Mouse (Mus musculus): ENCODE measurements around the gene Igll1.
"Not testable (repeated sequence)": the region's sequence is repeated elsewhere in the genome, so short reads cannot be mapped to it uniquely, and the experiment has no call there.

Igll1 gene

GRCm38 (mm10) chr16:16863978-16864377 lies at the start of gene Igll1:
Gene Igll1, minus strand, starts transcription at chr16:16863985.
- no peak for DNase-seq

DNA sequence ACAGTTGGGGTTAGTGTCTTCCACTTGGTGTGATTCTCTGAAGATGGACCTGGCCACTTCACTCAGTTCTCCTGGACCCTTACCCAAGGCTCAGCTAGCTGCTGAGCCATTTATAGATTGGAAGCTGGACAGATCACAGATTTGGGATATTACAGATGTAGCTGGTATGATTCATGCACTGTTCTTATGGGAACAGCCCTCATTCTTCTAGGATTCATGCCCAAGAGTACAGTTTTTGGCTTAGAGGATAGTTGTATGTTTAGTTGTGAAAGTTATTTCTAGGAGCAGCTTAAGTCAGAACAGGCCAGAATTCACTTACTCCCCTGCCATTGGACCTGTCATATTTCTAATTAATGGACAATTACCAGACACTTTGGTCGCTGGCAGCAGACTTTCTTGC lies 49.7 kb upstream of the Igll1 start:
- DNase-seq, result no peak

DNA sequence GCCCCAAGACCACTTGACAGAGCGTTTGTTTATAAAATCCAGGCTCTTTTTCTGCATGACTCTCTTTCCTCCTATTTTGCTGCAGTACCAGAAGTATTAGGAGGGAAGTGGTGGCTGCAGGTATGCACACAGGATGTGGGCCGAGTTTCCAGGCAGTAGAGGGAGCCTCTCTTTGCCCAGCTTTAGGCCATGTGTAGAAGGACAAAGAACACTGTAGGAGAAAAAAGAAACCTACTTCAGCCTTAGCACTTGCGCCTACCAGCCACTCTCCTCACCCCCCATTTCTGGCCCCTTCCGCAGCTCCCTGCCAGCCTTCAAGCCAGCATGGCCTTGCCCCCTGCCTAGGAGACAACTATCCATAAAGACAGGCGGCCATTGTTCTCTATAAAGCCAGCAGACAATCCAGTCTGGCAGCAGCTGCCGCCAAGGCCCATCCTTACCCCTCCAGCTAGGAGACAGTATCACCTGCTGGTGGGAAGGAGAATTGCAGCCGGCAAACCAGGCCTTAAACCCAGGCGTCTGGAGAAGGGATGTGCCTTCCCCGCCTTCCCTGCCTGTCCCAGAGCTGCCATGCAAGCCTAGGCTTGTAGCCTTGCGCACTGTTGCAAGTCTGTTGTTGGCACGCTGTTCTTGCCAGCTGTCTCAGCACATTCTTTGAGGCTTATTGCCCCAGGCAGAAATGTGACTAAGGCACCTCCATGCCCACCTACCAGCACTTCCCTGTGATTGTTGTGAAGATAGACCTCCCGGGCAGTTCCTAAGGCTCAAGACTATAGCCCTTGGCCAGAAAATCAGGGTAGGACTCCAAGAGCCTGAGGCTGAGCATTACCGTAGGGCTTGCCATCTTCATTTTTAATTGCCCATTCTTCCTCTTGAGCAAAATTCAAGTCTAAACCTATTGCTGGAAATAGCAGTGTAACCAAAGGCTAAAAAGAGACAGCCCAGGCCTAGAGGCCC lies 48.1 kb upstream of the Igll1 start:
- peak; percentile 79 for DNase-seq

- DNase-seq, result peak; percentile 86
These were observed 44.0 kb upstream of the Igll1 start for GRCm38 (mm10) chr16:16907799-16908198.

DNA sequence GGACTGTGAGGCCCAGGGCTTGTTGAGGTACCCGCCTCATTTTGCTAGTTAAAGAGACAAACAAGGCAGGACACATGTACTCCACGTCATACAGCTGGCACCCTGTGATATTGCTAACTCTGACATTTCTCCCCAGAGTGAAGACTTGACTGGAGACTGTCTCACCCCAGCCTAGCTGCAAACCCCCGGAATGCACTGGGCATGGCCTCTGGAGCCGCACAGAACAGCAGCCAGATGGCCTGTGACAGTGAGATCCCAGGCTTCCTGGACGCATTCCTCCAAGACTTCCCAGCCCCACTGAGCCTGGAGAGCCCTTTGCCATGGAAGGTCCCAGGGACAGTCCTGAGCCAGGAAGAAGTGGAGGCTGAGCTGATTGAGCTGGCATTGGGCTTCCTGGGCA lies 39.4 kb upstream of the Igll1 start:
- DNase-seq, result no peak

DNA sequence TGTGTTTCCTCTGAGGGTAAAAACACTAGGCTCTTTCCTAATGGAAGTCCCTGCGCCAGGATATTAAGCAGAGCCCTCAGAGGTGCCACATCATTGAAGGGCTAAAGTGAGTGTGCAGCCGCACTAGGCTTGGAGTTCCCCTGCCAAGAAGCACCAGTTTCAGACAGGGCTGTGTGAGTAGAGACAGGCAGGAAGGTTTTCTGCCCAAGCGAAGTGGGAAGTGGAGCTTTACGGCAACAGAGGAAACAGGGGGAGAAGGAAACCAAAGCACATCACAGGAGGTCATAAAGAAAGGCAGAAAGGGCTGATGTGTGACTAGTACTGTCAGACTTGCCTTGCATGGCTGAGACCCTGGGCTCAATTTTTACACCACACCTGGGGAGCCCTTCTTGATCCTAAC lies 38.5 kb upstream of the Igll1 start:
- no peak for DNase-seq

GRCm38 (mm10) chr16:16897056-16897584 lies 33.3 kb upstream of the Igll1 start:
- no peak for DNase-seq

DNA sequence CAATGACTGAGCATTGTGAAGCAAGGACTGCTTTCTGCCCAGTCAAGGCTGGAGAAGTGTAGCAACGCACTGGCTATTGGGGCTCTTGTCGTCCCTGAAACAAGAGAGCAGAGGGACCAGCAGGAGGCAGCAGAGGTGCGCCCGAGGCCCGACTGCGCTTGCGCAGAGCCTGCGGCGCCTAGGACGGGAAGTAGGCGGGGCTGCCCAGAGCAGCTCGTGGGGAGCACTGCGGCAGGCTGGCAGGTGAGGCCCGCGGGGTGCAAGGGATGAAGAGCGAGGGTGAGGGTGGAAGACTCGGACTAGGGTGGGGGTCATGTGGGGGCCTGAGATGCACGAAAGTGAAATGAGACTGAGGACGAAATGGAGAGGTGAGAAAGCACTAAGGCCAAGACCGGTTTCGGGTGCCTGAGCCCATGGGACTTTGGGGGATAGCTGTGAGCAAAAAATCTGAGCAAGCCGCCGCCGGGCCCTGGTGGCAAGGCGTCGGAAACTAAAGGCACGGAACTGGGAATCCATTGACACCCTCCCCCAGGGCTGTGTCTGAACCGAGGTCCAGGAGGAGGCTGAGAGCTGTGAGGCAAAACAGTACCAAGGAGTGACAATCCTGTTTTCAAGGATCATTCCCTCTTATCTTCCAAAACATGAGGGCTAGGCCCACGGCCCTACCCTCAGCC lies 32.7 kb upstream of the Igll1 start, which contains the start of gene Ppm1f:
Gene Ppm1f (plus strand): TSS at position 88 of the 674 bp plus-strand sequence.
- peak; percentile 97 for DNase-seq

GRCm38 (mm10) chr16:16896015-16896381 lies 32.2 kb upstream of the Igll1 start:
- no peak for DNase-seq

GRCm38 (mm10) chr16:16892366-16892765 lies 28.6 kb upstream of the Igll1 start:
- DNase-seq, result no peak

DNA sequence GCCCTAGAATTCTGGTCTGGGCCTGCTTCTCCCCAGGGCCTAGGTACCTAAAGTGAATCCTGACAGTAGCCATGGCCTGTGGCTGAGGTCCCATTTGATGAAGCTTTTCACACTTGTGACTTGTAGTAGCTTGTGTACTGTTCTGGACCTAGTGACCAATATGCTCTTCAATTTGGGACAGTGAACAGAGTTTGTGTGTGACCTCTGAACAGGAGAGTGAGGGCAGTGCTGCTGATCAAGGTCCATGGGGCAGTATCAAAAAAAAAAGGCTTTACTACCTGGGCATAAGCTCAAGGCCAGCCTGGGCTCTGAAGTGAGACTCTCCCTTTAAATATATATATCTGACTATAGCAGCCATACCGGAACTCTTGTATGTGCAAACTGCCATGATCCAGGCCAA lies 24.6 kb upstream of the Igll1 start:
- no peak for DNase-seq

GRCm38 (mm10) chr16:16879025-16879424 lies 15.2 kb upstream of the Igll1 start:
- no peak for DNase-seq

DNA sequence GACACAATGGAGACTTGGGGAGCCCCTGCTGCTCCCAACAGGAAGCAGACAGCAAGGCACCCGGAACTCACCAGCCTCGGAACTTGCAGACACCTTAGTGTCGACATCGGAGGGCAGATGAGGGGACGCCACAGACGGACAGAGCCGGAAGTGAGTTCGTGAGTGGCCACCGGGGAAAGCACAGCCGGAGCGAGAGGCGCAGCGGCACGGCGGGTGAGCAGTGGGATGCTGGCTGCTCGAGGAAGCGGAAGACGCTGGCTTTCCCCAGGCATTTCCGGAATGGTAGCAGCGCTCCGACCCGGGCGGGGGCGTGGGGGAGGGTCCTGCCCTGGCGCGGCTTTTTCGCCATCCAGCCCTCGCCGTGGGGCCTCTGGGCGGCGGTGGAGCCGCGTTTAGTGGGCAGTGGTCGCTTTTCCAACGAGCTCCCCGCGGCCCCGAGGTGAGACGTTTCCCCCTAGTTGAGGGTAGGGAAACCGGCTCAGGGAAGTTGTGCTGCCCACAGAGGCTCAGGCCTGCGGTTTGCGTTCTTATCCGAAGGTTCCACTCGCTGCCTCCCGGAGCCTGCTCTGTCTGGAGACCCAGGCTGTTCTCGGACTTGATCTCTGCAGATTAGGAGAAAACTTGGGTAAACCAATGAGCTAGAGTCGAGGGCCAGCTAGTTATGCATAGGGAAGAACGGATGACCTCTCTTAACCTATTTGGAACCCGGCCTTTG lies 7.0 kb upstream of the Igll1 start, which contains the start of the genes Top3b and Vpreb1:
Gene Top3b (plus strand): TSS at position 120 of the 715 bp plus-strand sequence.
Gene Vpreb1 (minus strand): TSS at position 227 of the 715 bp plus-strand sequence.
- peak; percentile 93 for DNase-seq

- DNase-seq, result no peak
These were observed 6.4 kb upstream of the Igll1 start for GRCm38 (mm10) chr16:16870241-16870616.

GRCm38 (mm10) chr16:16865696-16866561 lies 2.1 kb upstream of the Igll1 start:
- DNase-seq, result peak; percentile 88

DNA sequence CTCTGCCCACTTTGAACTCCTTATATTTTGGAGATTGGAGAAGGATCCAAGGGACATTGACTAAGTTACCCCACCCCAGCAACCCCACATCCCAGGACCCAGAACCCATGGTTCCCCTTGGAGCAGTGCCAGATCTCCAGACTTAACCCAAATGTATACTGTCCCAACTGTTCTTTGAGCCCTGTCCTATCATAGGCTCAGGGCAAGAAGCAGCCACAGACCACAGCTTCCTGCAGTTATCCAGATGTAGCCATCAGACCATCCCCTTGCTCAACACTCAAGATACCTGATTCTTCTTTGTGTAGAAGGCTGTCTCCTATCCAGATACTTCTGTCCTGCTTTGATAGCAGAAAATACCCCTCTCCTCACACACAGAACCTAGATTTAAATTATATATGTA lies 1.4 kb upstream of the Igll1 start:
- no peak for DNase-seq

DNA sequence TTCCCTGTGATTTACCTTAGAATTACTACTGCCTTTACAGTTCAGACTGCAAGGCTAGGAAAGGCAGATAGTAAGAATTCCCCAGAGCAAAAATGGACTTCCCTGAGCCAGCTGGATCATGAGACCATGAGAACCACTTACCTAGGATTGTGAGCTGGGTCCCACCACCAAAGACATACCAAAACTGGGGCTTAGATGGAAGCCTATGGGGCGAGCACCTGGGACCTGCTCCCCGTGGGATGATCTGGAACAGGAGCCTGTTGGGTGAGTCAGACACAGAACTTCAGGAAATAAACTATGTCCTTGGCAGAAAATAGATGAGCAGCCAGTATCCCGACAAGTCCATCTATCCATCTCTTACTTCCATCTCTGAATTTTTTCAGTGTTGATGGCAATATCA lies 1.5 kb downstream of the Igll1 start:
- DNase-seq, result no peak

- DNase-seq, result no peak
These were observed 6.9 kb downstream of the Igll1 start for GRCm38 (mm10) chr16:16856731-16857476.

DNA sequence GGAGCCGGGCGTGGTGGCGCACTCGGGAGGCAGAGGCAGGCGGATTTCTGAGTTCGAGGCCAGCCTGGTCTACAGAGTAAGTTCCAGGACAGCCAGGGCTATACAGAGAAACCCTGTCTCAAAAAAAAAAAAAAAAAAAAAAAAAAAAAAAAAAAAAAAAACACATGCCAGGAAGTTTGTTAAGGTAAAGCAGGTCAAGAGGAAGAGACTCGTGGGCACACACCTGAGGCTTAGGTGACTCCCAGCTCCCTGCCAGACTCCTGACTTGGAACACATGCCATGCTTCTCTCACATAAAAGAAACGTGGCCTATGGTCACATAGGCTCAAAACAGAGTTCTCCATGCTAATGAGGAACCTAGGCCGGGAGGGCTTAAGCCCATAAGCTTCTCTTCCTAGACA lies 7.7 kb downstream of the Igll1 start:
- not testable (repeated sequence) for DNase-seq

- DNase-seq, result no peak
These were observed 8.2 kb downstream of the Igll1 start for GRCm38 (mm10) chr16:16855541-16855940.

DNA sequence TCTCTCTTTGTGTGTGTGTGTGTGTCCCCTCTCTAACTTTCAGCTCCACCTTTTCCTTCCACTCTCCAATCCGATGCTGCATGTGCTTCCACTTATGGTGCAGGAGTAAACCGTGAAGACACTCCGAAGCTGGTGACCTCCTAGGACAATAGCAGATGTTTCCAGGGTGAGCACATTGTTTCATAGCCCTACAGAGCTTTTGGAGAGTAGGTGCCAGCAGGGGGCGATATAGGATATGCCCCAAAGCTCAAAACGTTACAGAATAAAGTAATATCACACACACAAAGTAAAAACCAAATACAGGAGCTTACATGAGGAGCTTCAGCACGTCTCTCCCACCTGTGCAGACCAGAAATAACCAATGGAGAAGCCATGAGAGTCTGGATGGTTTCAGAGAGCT lies 8.9 kb downstream of the Igll1 start:
- DNase-seq, result peak; percentile 84

Data from kidney, adult 9 months (tissue).